Mouse (Mus musculus) hindbrain, embryonic 14.5 days (tissue): Measurements from ENCODE around the gene Mif. TPM values are rescaled to one million over a fixed set of nuclear protein-coding genes. Genes with fewer than 3 reads are reported as not detected.

ENCODE experiments used
- ATAC-seq: fragments of 200-750 bp; cut with Nextera tagmentation; 2 replicates; pipeline ENCODE4 v1.8.0; 2017; ENCODE audit warnings: moderate number of reproducible peaks, mild to moderate bottlenecking, moderate TSS enrichment, moderate library complexity; ENCODE audit not compliant: low FRiP score
- DNase-seq: peaks from one replicate; pipeline ENCODE4 v3.0.0-alpha.2; 2015; ENCODE audit warnings: low spot score
- H3K27ac ChIP-seq: fragments of 300-500 bp; sonication (generic); 2 replicates; pipeline ENCODE4 v1.5.1; 2014; ENCODE audit warnings: mild to moderate bottlenecking, moderate library complexity
- H3K27me3 ChIP-seq: fragments of 300-500 bp; sonication (generic); 2 replicates; pipeline ENCODE4 v1.6.1; 2014; ENCODE audit warnings: mild to moderate bottlenecking, low read length, mixed read lengths; ENCODE audit not compliant: control insufficient read depth, insufficient read depth
- H3K36me3 ChIP-seq: fragments of 300-500 bp; sonication (generic); replicated peaks from 2 replicates; pipeline ENCODE4 v1.6.1; 2014; ENCODE audit not compliant: control insufficient read depth, insufficient read depth
- H3K4me1 ChIP-seq: fragments of 300-500 bp; sonication (generic); replicated peaks from 2 replicates; pipeline ENCODE4 v1.6.1; 2014; ENCODE audit warnings: antibody characterized with exemption, low read length, mixed read lengths; ENCODE audit not compliant: control insufficient read depth, insufficient read depth
- H3K4me2 ChIP-seq: fragments of 300-500 bp; sonication (generic); replicated peaks from 2 replicates; pipeline ENCODE4 v1.6.1; 2014; ENCODE audit warnings: mild to moderate bottlenecking, moderate library complexity
- H3K4me3 ChIP-seq: fragments of 300-500 bp; sonication (generic); replicated peaks from 2 replicates; pipeline ENCODE4 v1.5.1; 2014; ENCODE audit warnings: mild to moderate bottlenecking, low read length
- H3K9ac ChIP-seq: fragments of 300-500 bp; sonication (generic); 2 replicates; pipeline ENCODE4 v1.6.1; 2014
- H3K9me3 ChIP-seq: fragments of 300-500 bp; sonication (generic); 2 replicates; pipeline ENCODE4 v1.6.1; 2016; ENCODE audit warnings: low read length; ENCODE audit not compliant: control insufficient read depth
- WGBS: fragments of 180-500 bp; shearing (Covaris S2); extraction: QIAGEN DNeasy Blood & Tissue Kit; methylation state at CpG from one replicate; pipeline ENCODE4 v1.1.7; 2014; 5-methylcytosine and 5-hydroxymethylcytosine counted together
- polyA plus RNA-seq: library from polyadenylated mRNA; unstranded; fragments of >200 nt; fragmentation: Nextera tagmentation; extraction: Ambion mirVana; gene quantifications from 2 replicates; pipeline ENCODE4 v1.2.1, GENCODE M21; 2014

Gene Mif
- polyA plus RNA-seq, 1 experiment from 2014 or later = 1,896 TPM

GRCm38 (mm10) chr10:75823782-75824181 is 36.3 kb downstream of the Mif start:
- Histone ChIP-seq H3K27ac (no peak overlapping the region), H3K4me3 (no peak overlapping the region), H3K9ac (no peak overlapping the region), H3K36me3 (no peaks in the 10 kb centered on the region), H3K4me2 (no peak overlapping the region), H3K9me3 (no peaks in the 10 kb centered on the region), H3K4me1 (no peaks in the 10 kb centered on the region), H3K27me3 (no peaks in the 10 kb centered on the region)
- DNase-seq = no peak
- ATAC-seq = no peak
- WGBS = 80% methylated on average over 1 of the region's 1 CpGs

GRCm38 (mm10) chr10:75822443-75822842 is 37.6 kb downstream of the Mif start, which contains the start of gene Gstt4:
Gene Gstt4 (minus strand): TSS chr10:75822543.
- WGBS = 95% methylated on average over 2 of the region's 2 CpGs
- Histone ChIP-seq H3K9me3 (no peaks in the 10 kb centered on the region), H3K4me1 (no peaks in the 10 kb centered on the region), H3K9ac (no peak within 1 kb of the TSS), H3K27ac (no peak within 1 kb of the TSS), H3K27me3 (no peaks in the 10 kb centered on the region), H3K36me3 (no peaks in the 10 kb centered on the region), H3K4me2 (no peak within 1 kb of the TSS), H3K4me3 (no peak within 1 kb of the TSS)
- no peak for DNase-seq
- no peak for ATAC-seq

- Histone ChIP-seq H3K9me3 (no peaks in the 10 kb centered on the region), H3K4me2 (no peak overlapping the region), H3K4me1 (no peaks in the 10 kb centered on the region), H3K36me3 (no peaks in the 10 kb centered on the region), H3K4me3 (no peak overlapping the region), H3K27ac (no peak overlapping the region), H3K27me3 (no peaks in the 10 kb centered on the region), H3K9ac (no peak overlapping the region)
- no peak for DNase-seq
- ATAC-seq = no peak
- WGBS = 86% methylated on average over 5 of the region's 5 CpGs
Measured at GRCm38 (mm10) chr10:75819882-75820281, 40.2 kb downstream of the Mif start.

GRCm38 (mm10) chr10:75818641-75819040 is 41.4 kb downstream of the Mif start:
- no peaks in the 10 kb centered on the region for H3K27me3 ChIP-seq
- no peak overlapping the region for H3K9ac ChIP-seq
- H3K4me1 ChIP-seq = no peaks in the 10 kb centered on the region
- no peak overlapping the region for H3K27ac ChIP-seq
- ATAC-seq = no peak
- H3K36me3 ChIP-seq = no peaks in the 10 kb centered on the region
- DNase-seq = no peak
- H3K4me3 ChIP-seq = no peak overlapping the region
- WGBS = 66% methylated on average over 10 of the region's 10 CpGs
- H3K4me2 ChIP-seq = no peak overlapping the region
- H3K9me3 ChIP-seq = no peaks in the 10 kb centered on the region

Other genes starting within 250 kb of the Mif start
- gene Susd2, start 216.2 kb downstream of the Mif start, polyA plus RNA-seq = 6.9 and 7.3 TPM in 2 replicates
- 32.4 and 40.4 TPM in 2 replicates for gene Cabin1, start 95.9 kb downstream of the Mif start, polyA plus RNA-seq
- 84.3 and 89.8 TPM in 2 replicates for gene Ddt, start 86.8 kb downstream of the Mif start, polyA plus RNA-seq
- not detected in 2 replicates for gene Gm20441, start 79.3 kb downstream of the Mif start, polyA plus RNA-seq
- 0.57 and 1.4 TPM in 2 replicates for gene Gstt3, start 78.8 kb downstream of the Mif start, polyA plus RNA-seq
- 12.1 and 12.2 TPM in 2 replicates for gene Gstt1, start 61.7 kb downstream of the Mif start, polyA plus RNA-seq
- not detected in 2 replicates for gene Gstt4, start 37.7 kb downstream of the Mif start, polyA plus RNA-seq
- 5.8 and 8.3 TPM in 2 replicates for gene Gstt2, start 22.8 kb downstream of the Mif start, polyA plus RNA-seq
- gene Derl3, start 33.2 kb upstream of the Mif start, polyA plus RNA-seq = 0.91 and 1.5 TPM in 2 replicates
- 230 and 231 TPM in 2 replicates for gene Smarcb1, start 61.4 kb upstream of the Mif start, polyA plus RNA-seq
- gene Chchd10, start 72.9 kb upstream of the Mif start, polyA plus RNA-seq = 148 TPM in 2 replicates
- 16.8 and 18.0 TPM in 2 replicates for gene Mmp11, start 76.3 kb upstream of the Mif start, polyA plus RNA-seq
- gene Gm867, start 80.4 kb upstream of the Mif start, polyA plus RNA-seq = 2.4 and 3.1 TPM in 2 replicates
- gene Vpreb3, start 82.8 kb upstream of the Mif start, polyA plus RNA-seq = 0.48 and 1.6 TPM in 2 replicates
- 0.14 TPM in 1 of 2 replicates, not detected in the other for gene Gm5134, start 94.3 kb upstream of the Mif start, polyA plus RNA-seq
- gene Zfp280b, start 172.4 kb upstream of the Mif start, polyA plus RNA-seq = 11.2 and 11.9 TPM in 2 replicates